Mouse (Mus musculus): ENCODE results near the gene Slc2a13. TPM values are rescaled to one million over a fixed set of nuclear protein-coding genes. Genes with fewer than 3 reads are reported as not detected.

The Slc2a13 gene
- total RNA-seq, 2 experiments from 2014 or later, result 26.0 to 27.3 TPM

DNA sequence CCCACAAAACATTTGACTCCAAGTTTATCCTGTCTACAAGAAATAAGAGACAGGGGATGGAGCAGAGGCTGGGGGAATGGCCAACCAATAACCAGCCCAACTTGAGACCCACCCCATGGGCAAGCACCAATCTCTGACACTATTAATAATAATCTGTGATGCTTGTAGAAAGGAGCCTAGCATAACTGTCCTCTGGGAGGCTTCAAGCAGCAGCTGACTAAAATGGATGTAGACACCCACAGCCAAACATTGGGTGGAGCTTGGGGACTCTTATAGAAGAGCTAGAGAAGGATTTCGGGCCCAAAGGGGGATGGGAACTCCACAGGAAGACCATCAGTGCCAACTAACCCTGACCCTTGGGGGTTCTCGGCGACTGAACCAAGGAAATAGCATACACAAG is 289.6 kb downstream of the Slc2a13 start:
- DNase-seq, result no peak
- intact Hi-C loops (cut with DNase I), result no loop called here

- DNase-seq, result no peak
- intact Hi-C loops (cut with DNase I), result no loop called here
These were observed 290.2 kb downstream of the Slc2a13 start for GRCm38 (mm10) chr15:91282822-91283221.

DNA sequence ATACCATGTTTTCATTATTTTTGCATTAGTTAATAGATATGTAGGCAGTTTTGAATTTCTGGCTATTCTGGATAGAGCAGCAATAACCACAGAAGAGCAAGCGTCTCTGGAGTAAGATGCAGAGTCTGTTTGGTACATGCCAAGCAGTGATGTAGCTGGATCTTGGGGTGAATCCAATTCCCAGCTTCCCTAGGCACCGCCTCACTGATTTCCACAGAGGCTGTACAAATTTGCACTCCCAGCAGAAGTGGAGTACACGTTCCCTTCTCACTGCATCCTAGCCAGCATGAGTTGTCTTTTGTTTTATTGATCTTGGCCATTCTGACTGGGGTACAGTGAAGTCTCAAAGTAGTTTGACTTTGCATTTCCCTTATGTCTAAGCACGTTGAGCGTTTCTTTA is 291.5 kb downstream of the Slc2a13 start:
- intact Hi-C loops (cut with DNase I), result no loop called here
- no peak for DNase-seq

DNA sequence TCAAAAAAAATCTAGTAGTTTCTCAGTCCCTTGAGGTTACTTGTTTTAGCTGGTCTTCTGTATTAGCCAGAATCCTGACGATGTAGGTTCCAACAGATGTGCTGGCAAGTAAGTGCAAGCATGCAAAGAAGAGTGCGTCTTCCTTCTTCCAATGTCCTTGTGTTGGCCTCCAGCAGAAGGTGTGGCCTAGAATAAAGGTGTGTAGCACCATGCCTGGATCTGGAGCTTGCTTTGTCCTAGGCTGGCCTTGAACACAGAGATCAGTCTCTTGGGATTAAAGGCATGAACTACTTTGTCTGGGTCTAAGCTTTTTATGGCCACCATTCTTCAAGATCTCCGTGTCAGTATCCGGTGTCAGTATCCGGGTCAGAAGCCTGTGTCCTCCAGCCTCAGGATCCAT is 293.5 kb downstream of the Slc2a13 start:
- intact Hi-C loops (cut with DNase I), result no loop called here
- DNase-seq, result no peak

DNA sequence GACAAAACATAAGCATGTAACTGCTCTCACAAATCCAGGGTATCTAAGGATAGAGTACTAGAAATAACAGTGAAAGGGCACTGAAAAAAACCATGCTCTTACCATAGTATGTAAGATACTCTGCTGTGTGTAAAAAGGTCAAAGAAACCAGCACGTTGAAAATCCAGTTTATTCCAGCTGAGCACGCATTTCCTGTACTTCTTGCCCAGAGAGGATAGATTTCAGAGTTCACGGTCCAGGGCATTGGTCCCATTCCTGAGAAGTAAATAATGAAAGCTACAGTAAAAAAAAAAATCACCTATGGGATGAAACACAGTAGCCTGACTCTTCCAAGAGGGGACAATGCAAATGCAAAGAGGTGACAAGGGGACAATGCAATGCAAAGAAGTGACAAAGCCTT is 297.1 kb downstream of the Slc2a13 start:
- DNase-seq, result no peak
- intact Hi-C loops (cut with DNase I), result no loop called here

GRCm38 (mm10) chr15:91268532-91268931 is 304.5 kb downstream of the Slc2a13 start:
- intact Hi-C loops (cut with DNase I), result no loop called here
- DNase-seq, result no peak

DNA sequence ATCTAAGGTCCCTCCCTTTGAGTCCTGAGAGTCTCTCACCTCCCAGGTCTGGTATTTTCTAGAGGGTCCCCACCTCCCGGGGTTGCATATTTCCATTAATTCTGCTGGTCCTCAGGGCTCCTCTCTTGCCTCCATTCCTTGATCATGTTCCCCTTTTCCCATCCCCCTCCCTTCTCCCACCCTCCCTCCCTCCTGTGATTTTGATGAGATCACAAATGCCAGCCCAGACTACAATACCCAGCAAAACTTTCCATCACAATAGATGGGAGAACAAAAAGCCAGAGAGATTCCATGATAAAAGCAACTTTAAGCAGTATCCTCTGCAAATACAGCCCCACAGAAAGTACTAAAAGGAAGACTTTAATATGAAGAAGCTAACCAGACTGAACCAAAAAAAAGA is 309.1 kb downstream of the Slc2a13 start:
- intact Hi-C loops (cut with DNase I), result no loop called here
- no peak for DNase-seq

DNA sequence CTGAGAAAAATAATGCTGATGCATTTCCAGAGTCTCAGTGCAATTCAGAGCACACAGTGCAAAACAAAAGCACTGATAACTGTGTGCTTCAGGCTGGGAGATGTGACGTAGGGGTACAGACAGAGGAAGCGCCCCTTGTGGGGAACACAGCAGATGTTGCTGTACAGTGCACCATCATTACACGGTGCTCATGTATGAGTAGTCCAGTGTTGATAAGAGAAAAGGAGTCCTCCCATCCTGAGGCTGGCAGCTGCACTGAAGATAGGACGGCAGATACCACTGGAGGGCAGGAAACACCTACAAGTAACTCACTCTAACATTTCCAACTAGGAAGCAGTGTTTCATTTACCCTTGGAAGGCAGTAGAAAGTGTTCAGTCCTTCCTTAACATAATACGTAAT is 312.5 kb downstream of the Slc2a13 start:
- DNase-seq, result no peak
- intact Hi-C loops (cut with DNase I), result no loop called here

GRCm38 (mm10) chr15:91257140-91257539 is 315.9 kb downstream of the Slc2a13 start:
- DNase-seq, result no peak
- intact Hi-C loops (cut with DNase I), result no loop called here

DNA sequence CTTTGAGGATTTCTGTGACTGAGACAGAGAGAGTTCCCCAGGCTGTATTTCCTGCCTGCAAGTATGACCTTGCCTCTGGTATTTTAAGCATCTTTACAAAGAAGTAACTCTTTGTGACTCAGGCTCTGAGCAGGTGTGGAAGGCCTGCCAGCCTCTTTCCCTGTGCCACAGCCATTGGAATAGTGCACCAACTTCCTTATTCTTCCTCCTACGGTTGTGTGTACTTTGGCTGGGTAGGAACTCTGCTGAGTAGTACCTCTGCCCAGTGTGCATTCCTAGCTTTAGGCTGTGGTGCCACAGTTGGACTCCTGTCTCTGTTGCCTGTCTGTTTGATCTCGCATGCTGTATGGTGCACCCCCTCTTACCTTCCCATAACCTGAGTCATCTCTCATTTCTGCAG is 317.8 kb downstream of the Slc2a13 start:
- intact Hi-C loops (cut with DNase I), result no loop called here
- DNase-seq, result no peak

DNA sequence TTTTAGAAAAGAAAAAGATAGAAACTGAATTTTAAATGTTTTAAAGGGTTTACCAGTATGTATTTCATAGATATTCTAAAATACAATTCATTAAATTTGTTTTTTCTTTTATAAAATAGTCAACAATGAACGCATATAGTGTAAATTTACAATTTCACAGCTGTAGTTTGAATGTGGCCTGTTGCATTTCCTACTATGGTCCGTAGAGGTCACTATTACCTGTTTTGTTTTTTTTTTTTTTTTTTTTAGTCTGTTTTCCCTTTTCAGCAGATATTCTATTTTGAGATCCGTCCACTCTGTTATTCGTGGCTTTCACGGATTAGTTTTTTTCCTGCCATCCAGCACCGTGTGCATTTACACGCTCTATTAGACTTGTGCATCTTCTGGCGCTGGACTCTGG is 320.1 kb downstream of the Slc2a13 start:
- intact Hi-C loops (cut with DNase I), result no loop called here
- no peak for DNase-seq

GRCm38 (mm10) chr15:91251544-91252408 is 321.3 kb downstream of the Slc2a13 start:
- intact Hi-C loops (cut with DNase I), result no loop called here

GRCm38 (mm10) chr15:91250815-91251214 is 322.2 kb downstream of the Slc2a13 start:
- intact Hi-C loops (cut with DNase I), result no loop called here
- DNase-seq, result peak; percentile 11

More at GRCm38 (mm10) chr15:91251544-91252408, 321.3 kb downstream of the Slc2a13 start:
- no peak for DNase-seq

GRCm38 (mm10) chr15:91240683-91241335 is 332.3 kb downstream of the Slc2a13 start:
- no peak for DNase-seq
- intact Hi-C loops (cut with DNase I), result no loop called here

- intact Hi-C loops (cut with DNase I), result no loop called here
- DNase-seq, result no peak
These were observed 335.8 kb downstream of the Slc2a13 start for GRCm38 (mm10) chr15:91237294-91237693.

Other genes with a start within 250 kb of the Slc2a13 start
- gene Lrrk2, start 99.9 kb upstream of the Slc2a13 start, total RNA-seq (2021), result 1 to 10 TPM; 6.1 to 8.1 TPM

All from left cerebral cortex, postnatal 4 days (tissue).